Mouse (Mus musculus) spleen, postnatal 4 days (tissue): Measurements from ENCODE around the gene Dennd1b.

Source experiments
- DNase-seq, 2 experiments: peaks; one replicate each; pipeline ENCODE4 v3.0.0; 2022; ENCODE audit warnings: low spot score in 2 of 2

Dennd1b gene

GRCm38 (mm10) chr1:138962266-138963101 is 751 bp upstream of the Dennd1b start:
- no peak for DNase-seq

DNA sequence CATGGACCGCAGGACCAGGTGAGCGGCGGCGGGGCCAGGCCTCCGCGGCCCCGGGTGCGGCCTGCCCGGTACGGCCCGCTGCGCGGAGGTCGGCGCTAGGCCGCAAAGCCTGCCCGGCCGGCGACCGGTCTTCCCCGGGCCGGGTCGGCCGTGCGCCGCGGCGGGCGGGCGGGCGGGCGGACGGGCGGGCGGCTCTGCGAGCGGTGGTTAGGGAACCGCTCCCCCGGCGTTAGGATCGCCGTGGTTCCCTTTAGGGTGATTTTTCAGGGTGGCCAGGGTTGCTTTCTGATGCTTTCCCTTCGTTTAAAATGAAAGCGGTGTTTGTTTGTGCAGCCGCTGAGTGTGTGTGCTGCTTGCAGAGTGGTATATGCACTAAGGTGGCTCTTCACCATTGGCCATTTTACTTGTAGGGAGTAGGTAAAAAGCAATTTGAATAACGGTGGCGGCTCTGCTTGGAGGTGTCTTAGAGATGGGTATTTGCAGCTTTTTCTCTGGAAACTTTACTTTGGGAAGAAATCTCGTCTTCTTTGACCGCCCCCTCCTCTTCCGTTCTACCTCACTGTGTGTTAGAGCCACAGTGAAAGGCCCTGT is 728 bp downstream of the Dennd1b start:
- peak; percentile 32 to 73 for DNase-seq

- no peak for DNase-seq
Measured at GRCm38 (mm10) chr1:138965069-138965468, 1.8 kb downstream of the Dennd1b start.

GRCm38 (mm10) chr1:138965511-138965910 is 2.3 kb downstream of the Dennd1b start:
- DNase-seq = no peak

DNA sequence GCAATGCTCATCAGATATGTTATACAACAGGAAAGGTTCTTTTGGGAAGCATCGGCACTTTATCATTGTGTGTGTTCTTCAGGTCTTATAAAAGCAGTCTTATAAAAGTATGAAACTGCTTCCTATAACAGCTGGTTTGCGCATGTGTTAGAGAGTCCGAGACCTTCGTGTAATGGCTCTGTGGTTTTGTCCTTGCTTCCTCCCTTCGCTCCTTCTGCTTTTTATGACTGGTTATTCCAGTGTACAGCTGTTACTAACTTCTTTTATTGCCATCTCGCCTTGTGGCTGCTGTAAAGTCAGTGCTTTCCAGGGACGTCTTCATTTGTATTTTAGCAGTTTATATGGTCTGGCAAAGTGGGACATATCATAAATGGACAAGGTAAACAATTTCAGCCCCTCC is 4.2 kb downstream of the Dennd1b start:
- DNase-seq = no peak

- DNase-seq = no peak
Measured at GRCm38 (mm10) chr1:138970053-138970452, 6.8 kb downstream of the Dennd1b start.

- no peak for DNase-seq
Measured at GRCm38 (mm10) chr1:138973541-138974224, 10.4 kb downstream of the Dennd1b start.

- no peak for DNase-seq
Measured at GRCm38 (mm10) chr1:138974836-138975235, 11.6 kb downstream of the Dennd1b start.

- DNase-seq = no peak
Measured at GRCm38 (mm10) chr1:138975945-138976344, 12.7 kb downstream of the Dennd1b start.

GRCm38 (mm10) chr1:138982203-138982602 is 19.0 kb downstream of the Dennd1b start:
- no peak for DNase-seq

GRCm38 (mm10) chr1:138982611-138983010 is 19.4 kb downstream of the Dennd1b start:
- DNase-seq = no peak

- no peak for DNase-seq
Measured at GRCm38 (mm10) chr1:138983064-138983463, 19.8 kb downstream of the Dennd1b start.

DNA sequence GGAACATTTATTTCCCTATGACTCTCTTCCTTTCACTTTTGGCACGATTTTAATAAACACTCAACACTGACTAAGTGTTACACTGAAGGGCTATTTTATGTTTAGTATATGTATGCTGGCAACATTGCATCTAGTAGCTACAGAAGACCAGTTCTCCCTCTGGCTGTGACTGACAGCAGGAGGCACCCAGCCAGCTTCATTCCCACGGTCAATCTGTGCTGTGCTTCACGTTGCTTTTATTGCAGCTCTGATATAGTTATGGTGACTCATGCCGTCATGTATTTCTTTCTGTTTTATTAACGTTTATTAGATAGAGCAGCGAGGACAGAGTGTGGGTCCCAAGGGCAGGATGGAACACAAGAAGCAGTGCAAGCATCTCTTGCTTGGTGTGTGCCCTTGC is 20.2 kb downstream of the Dennd1b start:
- DNase-seq = no peak

DNA sequence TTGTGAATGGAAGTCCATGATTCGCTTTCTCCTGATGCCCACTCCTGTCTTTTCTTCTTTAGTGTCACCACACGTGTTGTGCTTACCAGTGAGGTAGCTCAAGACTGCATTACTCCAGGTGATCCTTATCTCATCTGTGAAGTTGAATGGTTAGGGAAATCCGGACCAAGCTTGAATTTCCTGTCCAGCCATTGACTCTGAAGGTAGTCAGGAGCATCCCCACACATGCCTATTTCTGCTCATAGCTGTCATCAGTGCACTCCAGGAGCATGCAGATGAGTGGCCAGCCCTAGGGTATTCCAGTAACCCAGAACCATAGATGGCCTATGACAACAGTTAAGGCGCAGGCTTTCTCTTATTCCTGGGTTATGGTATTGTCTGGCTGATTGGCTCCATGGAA is 20.9 kb downstream of the Dennd1b start:
- no peak for DNase-seq

DNA sequence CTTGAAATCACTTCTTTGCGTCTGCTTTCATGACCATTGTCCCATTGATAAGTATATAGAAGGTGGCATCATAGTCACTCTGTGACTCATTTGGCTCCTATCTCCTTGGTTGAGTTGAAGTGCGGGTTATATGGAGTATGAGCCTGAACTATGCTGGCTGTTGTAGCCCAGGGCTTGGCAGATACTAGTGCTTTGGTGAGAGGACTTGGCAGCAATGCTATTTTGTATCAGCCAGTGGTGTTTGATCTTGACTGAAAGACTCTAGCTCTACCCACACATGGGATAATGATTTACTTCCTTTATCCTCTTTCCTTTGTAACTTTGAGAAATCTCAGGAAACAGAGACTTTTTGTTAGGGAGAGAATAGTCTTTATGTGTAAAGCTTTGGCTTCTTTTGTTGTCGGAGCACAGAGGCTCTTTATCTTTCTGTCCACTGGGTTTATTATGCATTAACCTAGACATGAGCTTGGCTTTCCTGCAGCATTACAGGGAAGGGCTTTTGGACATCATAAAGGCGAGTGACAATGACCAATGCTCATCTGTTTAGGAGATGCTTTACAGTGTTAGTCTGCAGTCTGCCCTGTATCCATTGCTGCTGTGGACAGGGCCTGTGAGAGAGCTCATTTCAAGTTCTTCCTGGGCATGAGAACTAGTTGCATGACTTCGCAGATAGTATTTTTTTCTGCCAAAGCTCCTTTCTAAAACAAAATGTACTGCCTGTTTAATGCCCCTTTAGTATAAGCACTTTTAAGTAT is 29.3 kb downstream of the Dennd1b start:
- DNase-seq = no peak

- DNase-seq = no peak
Measured at GRCm38 (mm10) chr1:138995621-138996380, 32.6 kb downstream of the Dennd1b start.

- no peak for DNase-seq
Measured at GRCm38 (mm10) chr1:138996663-138997062, 33.4 kb downstream of the Dennd1b start.

DNA sequence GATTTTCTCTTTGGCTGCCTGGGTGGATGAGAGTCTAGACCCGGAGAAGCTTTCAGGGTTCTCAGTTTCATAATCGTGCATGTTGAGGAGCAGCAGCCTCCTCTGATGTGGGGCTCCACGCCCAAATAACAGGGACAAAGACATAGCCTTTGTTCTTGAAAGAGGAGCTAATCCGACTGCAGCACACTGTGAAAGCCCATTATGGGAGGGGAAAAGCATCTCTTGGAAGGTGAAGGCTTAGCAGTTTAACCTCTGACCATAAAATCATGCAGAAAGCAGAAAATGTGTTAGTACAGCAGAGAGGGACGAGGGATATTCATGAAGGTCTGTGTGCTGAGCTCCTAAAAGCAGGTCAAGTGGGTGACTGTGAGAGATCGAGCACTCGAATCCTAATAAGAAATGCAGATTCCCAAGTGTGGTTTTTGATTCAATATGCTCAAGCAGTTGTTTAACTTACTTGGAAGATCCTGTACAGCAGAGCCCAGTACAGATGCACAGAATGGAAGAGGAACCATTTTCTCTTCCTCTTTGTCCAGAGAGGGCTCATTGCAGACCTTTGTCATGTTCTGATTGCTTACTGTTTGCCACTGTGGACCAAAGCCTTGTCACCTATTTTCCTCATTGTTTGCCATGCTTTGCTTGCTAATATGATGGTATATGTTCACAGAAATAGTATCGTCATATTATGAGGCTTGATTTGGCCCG is 37.6 kb downstream of the Dennd1b start:
- no peak for DNase-seq

GRCm38 (mm10) chr1:139003503-139003902 is 40.3 kb downstream of the Dennd1b start:
- DNase-seq = no peak

- no peak for DNase-seq
Measured at GRCm38 (mm10) chr1:139006000-139006399, 42.8 kb downstream of the Dennd1b start.

DNA sequence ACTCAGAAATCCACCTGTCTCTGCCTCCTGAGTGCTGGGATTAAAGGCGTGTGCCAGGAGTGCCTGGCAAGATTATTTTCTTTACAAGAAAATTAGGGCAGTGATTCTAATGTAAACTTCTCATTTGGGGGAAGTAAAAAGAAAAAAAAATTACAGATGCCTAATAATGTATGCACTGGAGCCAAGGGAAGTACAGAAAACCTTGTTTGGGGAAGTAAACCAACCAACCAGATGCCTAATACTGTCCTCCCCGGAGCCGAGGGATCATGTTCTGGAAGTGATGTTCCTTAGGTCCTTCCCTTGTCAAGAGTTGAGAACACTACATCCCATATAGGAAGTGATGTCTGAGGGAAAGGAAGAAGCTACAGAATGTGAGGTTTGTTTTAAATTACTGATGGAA is 44.2 kb downstream of the Dennd1b start:
- no peak for DNase-seq
